Mouse (Mus musculus) thymus, adult 2 months (tissue): Measurements from ENCODE around the gene Nfkb1. TPM values are rescaled to one million over a fixed set of nuclear protein-coding genes. Genes with fewer than 3 reads are reported as not detected.
A peak's percentile ranks its signal among the peaks of the same experiment; 100 is the strongest.

Experiments
- DNase-seq: peaks from one replicate; pipeline ENCODE4 v3.0.0; 2021
- H3K27ac ChIP-seq: fragments of 200-500 bp; 2 replicates; pipeline ENCODE4 v1.5.1; 2012; ENCODE audit warnings: low read length, control low read depth; ENCODE audit not compliant: control insufficient read depth, insufficient read depth
- H3K27me3 ChIP-seq: fragments of 200-500 bp; 2 replicates; pipeline ENCODE4 v1.6.1; 2012; ENCODE audit warnings: mild to moderate bottlenecking, low read length, moderate library complexity, mixed read lengths; ENCODE audit not compliant: control insufficient read depth, insufficient read depth
- H3K36me3 ChIP-seq: fragments of 200-500 bp; 2 replicates; pipeline ENCODE4 v1.6.1; 2012; ENCODE audit warnings: mild to moderate bottlenecking, low read length, moderate library complexity; ENCODE audit not compliant: control insufficient read depth, insufficient read depth
- H3K4me1 ChIP-seq: fragments of 200-500 bp; replicated peaks from 2 replicates; pipeline ENCODE4 v1.6.1; 2012; ENCODE audit warnings: low read length; ENCODE audit not compliant: control insufficient read depth, insufficient read depth
- H3K4me3 ChIP-seq: fragments of 200-500 bp; 2 replicates; pipeline ENCODE4 v1.5.1; 2012; ENCODE audit warnings: mild to moderate bottlenecking, low read length, control low read depth, moderate library complexity; ENCODE audit not compliant: control insufficient read depth, insufficient read depth
- CTCF ChIP-seq: fragments of 200-500 bp; IDR thresholded peaks from 2 replicates; pipeline ENCODE4 v1.5.1; 2012; ENCODE audit warnings: mild to moderate bottlenecking, control low read depth, low read length, moderate library complexity, borderline replicate concordance; ENCODE audit not compliant: control insufficient read depth, poor library complexity, insufficient read depth; ENCODE audit errors: extremely low read depth
- POLR2A ChIP-seq: fragments of 200-500 bp; IDR thresholded peaks from 2 replicates; pipeline ENCODE4 v1.6.1; 2012; ENCODE audit warnings: mild to moderate bottlenecking, low read length, control low read depth, moderate library complexity; ENCODE audit not compliant: control insufficient read depth, poor library complexity, insufficient read depth; ENCODE audit errors: extremely low read depth
- WGBS: fragments of 180-500 bp; shearing (Covaris S2); methylation state at CpG from one replicate; pipeline ENCODE4 v1.1.7; 2018; 5-methylcytosine and 5-hydroxymethylcytosine counted together
- polyA plus RNA-seq: library from polyadenylated mRNA; depleted of rRNA; stranded (reverse); fragments of >200 nt; gene quantifications from 2 replicates; pipeline ENCODE4 v1.2.3, GENCODE M21; 2012

Nfkb1 gene
- polyA plus RNA-seq, 1 experiment: 159 TPM

- no peak for DNase-seq
- TF ChIP-seq POLR2A (no peak), CTCF (no peak)
- WGBS: 91% methylated on average over 7 of the region's 7 CpGs
- H3K27ac ChIP-seq: no peak overlapping the region
- no peaks in the 10 kb centered on the region for H3K36me3 ChIP-seq
- H3K4me1 ChIP-seq: no peaks in the 10 kb centered on the region; the same call in 1 of the 2 replicates
- H3K4me3 ChIP-seq: no peak overlapping the region
- no peaks in the 10 kb centered on the region for H3K27me3 ChIP-seq
Measured at GRCm38 (mm10) chr3:135673695-135674094, 17.7 kb downstream of the Nfkb1 start.

- H3K36me3 ChIP-seq: peaks cover under 1% of the 10 kb centered on the region; the same call in 1 of the 2 replicates
- no peak overlapping the region; the same call in 1 of the 2 replicates for H3K27ac ChIP-seq
- no peak for DNase-seq
- H3K27me3 ChIP-seq: no peaks in the 10 kb centered on the region
- H3K4me1 ChIP-seq: no peaks in the 10 kb centered on the region; the same call in 1 of the 2 replicates
- H3K4me3 ChIP-seq: no peak overlapping the region
- TF ChIP-seq POLR2A: no peak
- no peak for TF ChIP-seq CTCF
- WGBS: 94% methylated on average over 4 of the region's 4 CpGs
Measured at GRCm38 (mm10) chr3:135673041-135673440, 18.3 kb downstream of the Nfkb1 start.

- peaks cover 9% of the 10 kb centered on the region; the same call in 1 of the 2 replicates for H3K36me3 ChIP-seq
- no peak overlapping the region for H3K27ac ChIP-seq
- no peak overlapping the region for H3K4me3 ChIP-seq
- H3K27me3 ChIP-seq: no peaks in the 10 kb centered on the region
- WGBS: 97% methylated on average over 5 of the region's 5 CpGs
- H3K4me1 ChIP-seq: no peaks in the 10 kb centered on the region; the same call in 1 of the 2 replicates
- DNase-seq: no peak
- TF ChIP-seq POLR2A: no peak
- no peak for TF ChIP-seq CTCF
Measured at GRCm38 (mm10) chr3:135672135-135672534, 19.2 kb downstream of the Nfkb1 start.

- H3K27me3 ChIP-seq: no peaks in the 10 kb centered on the region
- peaks cover 11% of the 10 kb centered on the region; the same call in 1 of the 2 replicates for H3K36me3 ChIP-seq
- H3K4me1 ChIP-seq: peaks cover 3% of the 10 kb centered on the region
- 84% methylated on average over 4 of the region's 4 CpGs for WGBS
- TF ChIP-seq CTCF: no peak
- TF ChIP-seq POLR2A: no peak
- H3K4me3 ChIP-seq: no peak overlapping the region
- no peak for DNase-seq
- no peak overlapping the region for H3K27ac ChIP-seq
Measured at GRCm38 (mm10) chr3:135670869-135671268, 20.5 kb downstream of the Nfkb1 start.

GRCm38 (mm10) chr3:135667084-135667483 is 24.3 kb downstream of the Nfkb1 start:
- TF ChIP-seq POLR2A (no peak), CTCF (no peak)
- DNase-seq: no peak
- peaks cover 9% of the 10 kb centered on the region for H3K4me1 ChIP-seq
- peaks cover 11% of the 10 kb centered on the region; the same call in 1 of the 2 replicates for H3K36me3 ChIP-seq
- H3K27me3 ChIP-seq: no peaks in the 10 kb centered on the region
- no peak overlapping the region for H3K4me3 ChIP-seq
- H3K27ac ChIP-seq: no peak overlapping the region
- WGBS: 93% methylated on average over 3 of the region's 3 CpGs

- peak overlapping the region; percentile 19; the same call in 1 of the 2 replicates for H3K27ac ChIP-seq
- no peak overlapping the region for H3K4me3 ChIP-seq
- H3K36me3 ChIP-seq: peaks cover 16% of the 10 kb centered on the region
- H3K4me1 ChIP-seq: peaks cover 9% of the 10 kb centered on the region
- WGBS: 48% methylated on average over 6 of the region's 6 CpGs
- no peak for DNase-seq
- H3K27me3 ChIP-seq: no peaks in the 10 kb centered on the region
- TF ChIP-seq POLR2A (no peak), CTCF (no peak)
Measured at GRCm38 (mm10) chr3:135665777-135666259, 25.5 kb downstream of the Nfkb1 start.
